Mouse (Mus musculus) kidney, postnatal 0 days (tissue): ENCODE data around the gene Ntf3. TPM values are rescaled to one million over a fixed set of nuclear protein-coding genes. Genes with fewer than 3 reads are reported as not detected.
A peak's percentile ranks its signal among the peaks of the same experiment; 100 is the strongest.

Experiments
- ATAC-seq: fragments of 200-750 bp; cut with Nextera tagmentation; replicated peaks from 2 replicates; pipeline ENCODE4 v1.8.0; 2017; ENCODE audit warnings: low read depth, moderate number of reproducible peaks, moderate TSS enrichment, moderate library complexity; ENCODE audit not compliant: low FRiP score
- DNase-seq: peaks from one replicate; pipeline ENCODE4 v3.0.0-alpha.2; 2016; ENCODE audit warnings: low spot score
- H3K27ac ChIP-seq: fragments of 300-500 bp; sonication (generic); 2 replicates; pipeline ENCODE4 v1.5.1; 2014; ENCODE audit warnings: mild to moderate bottlenecking
- H3K27me3 ChIP-seq: fragments of 300-500 bp; sonication (generic); 2 replicates; pipeline ENCODE4 v1.6.1; 2014; ENCODE audit warnings: low read length, mixed read lengths; ENCODE audit not compliant: insufficient read depth
- H3K36me3 ChIP-seq: fragments of 300-500 bp; sonication (generic); 2 replicates; pipeline ENCODE4 v1.6.1; 2014; ENCODE audit warnings: low read length, mixed read lengths; ENCODE audit not compliant: insufficient read depth
- H3K4me1 ChIP-seq: fragments of 300-500 bp; sonication (generic); replicated peaks from 2 replicates; pipeline ENCODE4 v1.6.1; 2014; ENCODE audit warnings: antibody characterized with exemption, low read length, mixed read lengths; ENCODE audit not compliant: insufficient read depth
- H3K4me2 ChIP-seq: fragments of 300-500 bp; sonication (generic); 2 replicates; pipeline ENCODE4 v1.6.1; 2014; ENCODE audit warnings: mild to moderate bottlenecking, low read length, moderate library complexity, mixed read lengths
- H3K4me3 ChIP-seq: fragments of 300-500 bp; sonication (generic); replicated peaks from 2 replicates; pipeline ENCODE4 v1.5.1; 2014; ENCODE audit warnings: low read depth, low read length
- H3K9ac ChIP-seq: fragments of 300-500 bp; sonication (generic); 2 replicates; pipeline ENCODE4 v1.6.1; 2014; ENCODE audit warnings: low read depth, low read length
- H3K9me3 ChIP-seq: fragments of 300-500 bp; sonication (generic); replicated peaks from 2 replicates; pipeline ENCODE4 v1.6.1; 2016; ENCODE audit warnings: low read length, inconsistent platforms, mixed read lengths
- CTCF ChIP-seq: IDR thresholded peaks from 2 replicates; pipeline ENCODE4 v1.5.1; 2016; ENCODE audit warnings: antibody characterized with exemption, low read depth, mild to moderate bottlenecking, moderate library complexity
- WGBS: fragments of 180-500 bp; shearing (Covaris S2); extraction: QIAGEN DNeasy Blood & Tissue Kit; methylation state at CpG from one replicate; pipeline ENCODE4 v1.1.7; 2014; 5-methylcytosine and 5-hydroxymethylcytosine counted together
- polyA plus RNA-seq: library from polyadenylated mRNA; unstranded; fragments of >200 nt; fragmentation: Nextera tagmentation; extraction: Ambion mirVana; gene quantifications from 2 replicates; pipeline ENCODE4 v1.2.1, GENCODE M21; 2015

Ntf3 gene
- polyA plus RNA-seq, 1 experiment from 2014 or later, result 14.6 TPM

GRCm38 (mm10) chr6:126153154-126153553 lies 13.6 kb downstream of the Ntf3 start:
- no peak for TF ChIP-seq CTCF
- DNase-seq, result peak; percentile 31
- WGBS, result 78% methylated on average over 2 of the region's 2 CpGs

GRCm38 (mm10) chr6:126143659-126144058 lies 23.1 kb downstream of the Ntf3 start:
- H3K4me2 ChIP-seq, result no peak overlapping the region
- WGBS, result 29% methylated on average over 5 of the region's 5 CpGs
- no peak overlapping the region for H3K9ac ChIP-seq
- no peak overlapping the region for H3K27ac ChIP-seq
- ATAC-seq (no peak), DNase-seq (no peak)
- H3K9me3 ChIP-seq, result no peaks in the 10 kb centered on the region
- no peaks in the 10 kb centered on the region for H3K36me3 ChIP-seq
- no peaks in the 10 kb centered on the region for H3K27me3 ChIP-seq
- peaks cover 12% of the 10 kb centered on the region; the same call in 1 of the 2 replicates for H3K4me1 ChIP-seq
- H3K4me3 ChIP-seq, result no peak overlapping the region
- no peak for TF ChIP-seq CTCF

More at GRCm38 (mm10) chr6:126153154-126153553, 13.6 kb downstream of the Ntf3 start:
- H3K27me3 ChIP-seq, result no peaks in the 10 kb centered on the region
- H3K4me2 ChIP-seq, result no peak overlapping the region
- 0 out of 2 replicates have a peak, but pooled peaks cover 5% of the 10 kb centered on the region for H3K4me1 ChIP-seq
- H3K27ac ChIP-seq, result no peak overlapping the region
- no peaks in the 10 kb centered on the region for H3K36me3 ChIP-seq
- H3K4me3 ChIP-seq, result no peak overlapping the region
- no peaks in the 10 kb centered on the region for H3K9me3 ChIP-seq
- no peak overlapping the region for H3K9ac ChIP-seq
- no peak for ATAC-seq

- WGBS, result 54% methylated on average over 3 of the region's 3 CpGs
- Histone ChIP-seq H3K4me3 (no peak overlapping the region), H3K4me1 (peaks cover 12% of the 10 kb centered on the region; the same call in 1 of the 2 replicates), H3K27me3 (no peaks in the 10 kb centered on the region), H3K27ac (no peak overlapping the region), H3K9me3 (no peaks in the 10 kb centered on the region), H3K36me3 (no peaks in the 10 kb centered on the region), H3K4me2 (no peak overlapping the region), H3K9ac (no peak overlapping the region)
- no peak for TF ChIP-seq CTCF
- ATAC-seq (no peak), DNase-seq (no peak)
Measured at GRCm38 (mm10) chr6:126142741-126143140, 24.0 kb downstream of the Ntf3 start.

GRCm38 (mm10) chr6:126142021-126142554 lies 24.6 kb downstream of the Ntf3 start:
- Histone ChIP-seq H3K36me3 (no peaks in the 10 kb centered on the region), H3K4me1 (peaks cover 12% of the 10 kb centered on the region; the same call in 1 of the 2 replicates), H3K9me3 (no peaks in the 10 kb centered on the region), H3K27me3 (no peaks in the 10 kb centered on the region), H3K4me2 (no peak overlapping the region), H3K9ac (no peak overlapping the region), H3K27ac (no peak overlapping the region), H3K4me3 (no peak overlapping the region)
- no peak for ATAC-seq
- no peak for DNase-seq
- WGBS, result 54% methylated on average over 8 of the region's 8 CpGs
- no peak for TF ChIP-seq CTCF

- DNase-seq (peak; percentile 63), ATAC-seq (peak; percentile 57)
- Histone ChIP-seq H3K9ac (no peak overlapping the region), H3K27ac (no peak overlapping the region), H3K9me3 (no peaks in the 10 kb centered on the region), H3K4me1 (peaks cover 12% of the 10 kb centered on the region; the same call in 1 of the 2 replicates), H3K4me3 (no peak overlapping the region), H3K4me2 (no peak overlapping the region), H3K36me3 (no peaks in the 10 kb centered on the region), H3K27me3 (no peaks in the 10 kb centered on the region)
- 24% methylated on average over 13 of the region's 13 CpGs for WGBS
- TF ChIP-seq CTCF, result no peak
Measured at GRCm38 (mm10) chr6:126141472-126141871, 25.2 kb downstream of the Ntf3 start.

- Histone ChIP-seq H3K27ac (no peak overlapping the region), H3K4me2 (no peak overlapping the region), H3K9me3 (no peaks in the 10 kb centered on the region), H3K36me3 (no peaks in the 10 kb centered on the region), H3K9ac (no peak overlapping the region), H3K4me3 (no peak overlapping the region), H3K4me1 (peaks cover 12% of the 10 kb centered on the region; the same call in 1 of the 2 replicates), H3K27me3 (no peaks in the 10 kb centered on the region)
- TF ChIP-seq CTCF, result no peak
- DNase-seq (no peak), ATAC-seq (no peak)
- WGBS, result 81% methylated on average over 6 of the region's 6 CpGs
Measured at GRCm38 (mm10) chr6:126140961-126141360, 25.7 kb downstream of the Ntf3 start.

- DNase-seq, result no peak
Measured at GRCm38 (mm10) chr6:126140416-126140815, 26.3 kb downstream of the Ntf3 start.

More at GRCm38 (mm10) chr6:126140416-126140815, 26.3 kb downstream of the Ntf3 start:
- TF ChIP-seq CTCF, result no peak
- H3K4me2 ChIP-seq, result no peak overlapping the region
- H3K4me1 ChIP-seq, result peaks cover 12% of the 10 kb centered on the region; the same call in 1 of the 2 replicates
- H3K9me3 ChIP-seq, result no peaks in the 10 kb centered on the region
- H3K4me3 ChIP-seq, result no peak overlapping the region
- H3K36me3 ChIP-seq, result no peaks in the 10 kb centered on the region
- no peak overlapping the region for H3K27ac ChIP-seq
- H3K27me3 ChIP-seq, result no peaks in the 10 kb centered on the region
- H3K9ac ChIP-seq, result no peak overlapping the region
- ATAC-seq, result no peak
- 22% methylated on average over 2 of the region's 2 CpGs for WGBS
